Mouse (Mus musculus) spleen, adult 2 months (tissue): Measurements from ENCODE around the gene Casp9. TPM values are rescaled to one million over a fixed set of nuclear protein-coding genes. Genes with fewer than 3 reads are reported as not detected.

ENCODE experiments used
- DNase-seq, 2 experiments: peaks; one replicate each; pipeline versions ENCODE4 v3.0.0 to v3.0.0-alpha.2; 2012 to 2021; ENCODE audit warnings: low spot score in 2 of 2, low read depth in 1 of 2
- H3K27ac ChIP-seq: fragments of 200-500 bp; 2 replicates; pipeline ENCODE4 v1.5.1; 2012; ENCODE audit warnings: low read length, inconsistent platforms; ENCODE audit not compliant: insufficient read depth
- H3K27me3 ChIP-seq: fragments of 200-500 bp; 2 replicates; pipeline ENCODE4 v1.6.1; 2012; ENCODE audit warnings: mild to moderate bottlenecking, moderate library complexity, low read length, inconsistent platforms; ENCODE audit not compliant: control insufficient read depth, insufficient read depth
- H3K36me3 ChIP-seq: fragments of 200-500 bp; 2 replicates; pipeline ENCODE4 v1.6.1; 2012; ENCODE audit warnings: mild to moderate bottlenecking, low read length, inconsistent platforms; ENCODE audit not compliant: control insufficient read depth, insufficient read depth
- H3K4me1 ChIP-seq: fragments of 200-500 bp; 2 replicates; pipeline ENCODE4 v1.6.1; 2011; ENCODE audit warnings: inconsistent platforms; ENCODE audit not compliant: control insufficient read depth, insufficient read depth, insufficient read length
- H3K4me3 ChIP-seq: fragments of 200-500 bp; 2 replicates; pipeline ENCODE4 v1.5.1; 2011; ENCODE audit warnings: mild to moderate bottlenecking, inconsistent platforms; ENCODE audit not compliant: insufficient read depth, insufficient read length; ENCODE audit errors: extremely low read depth
- CTCF ChIP-seq: fragments of 200-500 bp; IDR thresholded peaks from 2 replicates; pipeline ENCODE4 v1.5.1; 2011; ENCODE audit warnings: mild to moderate bottlenecking, inconsistent platforms; ENCODE audit not compliant: insufficient read depth, insufficient read length, insufficient replicate concordance; ENCODE audit errors: extremely low read depth
- POLR2A ChIP-seq: fragments of 200-500 bp; IDR thresholded peaks from 2 replicates; pipeline ENCODE4 v1.6.1; 2011; ENCODE audit warnings: low read depth, low read length, inconsistent platforms
- WGBS: fragments of 180-500 bp; shearing (Covaris S2); methylation state at CpG from one replicate; pipeline ENCODE4 v1.1.7; 2018; 5-methylcytosine and 5-hydroxymethylcytosine counted together
- polyA plus RNA-seq: library from polyadenylated mRNA; depleted of rRNA; stranded (reverse); fragments of >200 nt; gene quantifications from 2 replicates; pipeline ENCODE4 v1.2.3, GENCODE M21; 2012; rRNA removed

Gene Casp9
- polyA plus RNA-seq, 1 experiment, result 18.4 TPM

GRCm38 (mm10) chr4:141861591-141862295 lies 68.3 kb downstream of the Casp9 start:
- no peak for DNase-seq

GRCm38 (mm10) chr4:141862867-141863266 lies 69.5 kb downstream of the Casp9 start:
- H3K4me1 ChIP-seq, result peaks cover 4% of the 10 kb centered on the region; the same call in 1 of the 2 replicates
- H3K4me3 ChIP-seq, result no peak overlapping the region
- no peak for TF ChIP-seq POLR2A
- TF ChIP-seq CTCF, result no peak
- DNase-seq, result no peak
- 87% methylated on average over 5 of the region's 5 CpGs for WGBS
- H3K27me3 ChIP-seq, result no peaks in the 10 kb centered on the region
- H3K27ac ChIP-seq, result no peak overlapping the region
- peaks cover 25% of the 10 kb centered on the region for H3K36me3 ChIP-seq

More at GRCm38 (mm10) chr4:141861591-141862295, 68.3 kb downstream of the Casp9 start:
- H3K4me1 ChIP-seq, result peaks cover 4% of the 10 kb centered on the region; the same call in 1 of the 2 replicates
- no peak for TF ChIP-seq CTCF
- no peak for TF ChIP-seq POLR2A
- no peak overlapping the region for H3K4me3 ChIP-seq
- peaks cover 25% of the 10 kb centered on the region for H3K36me3 ChIP-seq
- WGBS, result 53% methylated on average over 17 of the region's 17 CpGs
- H3K27me3 ChIP-seq, result no peaks in the 10 kb centered on the region
- peak overlapping the region; percentile 59; the same call in 1 of the 2 replicates for H3K27ac ChIP-seq

GRCm38 (mm10) chr4:141863726-141864280 lies 70.4 kb downstream of the Casp9 start:
- H3K27ac ChIP-seq, result no peak overlapping the region
- no peak for DNase-seq
- peaks cover 24% of the 10 kb centered on the region for H3K36me3 ChIP-seq
- H3K27me3 ChIP-seq, result no peaks in the 10 kb centered on the region
- WGBS, result 71% methylated on average over 7 of the region's 7 CpGs
- no peak overlapping the region for H3K4me3 ChIP-seq
- TF ChIP-seq POLR2A (no peak), CTCF (no peak)
- H3K4me1 ChIP-seq, result peaks cover 4% of the 10 kb centered on the region; the same call in 1 of the 2 replicates

- H3K27ac ChIP-seq, result no peak overlapping the region
- H3K4me3 ChIP-seq, result no peak overlapping the region
- WGBS, result 92% methylated on average over 8 of the region's 8 CpGs
- no peak for DNase-seq
- no peaks in the 10 kb centered on the region for H3K27me3 ChIP-seq
- TF ChIP-seq CTCF, result no peak
- TF ChIP-seq POLR2A, result no peak
- H3K36me3 ChIP-seq, result peaks cover 18% of the 10 kb centered on the region
- peaks cover 4% of the 10 kb centered on the region; the same call in 1 of the 2 replicates for H3K4me1 ChIP-seq
These were observed 71.1 kb downstream of the Casp9 start for GRCm38 (mm10) chr4:141864506-141864905.

GRCm38 (mm10) chr4:141865006-141865405 lies 71.6 kb downstream of the Casp9 start:
- Histone ChIP-seq H3K4me3 (no peak overlapping the region), H3K36me3 (peaks cover 13% of the 10 kb centered on the region), H3K27me3 (no peaks in the 10 kb centered on the region), H3K27ac (no peak overlapping the region), H3K4me1 (peaks cover 4% of the 10 kb centered on the region; the same call in 1 of the 2 replicates)
- no peak for DNase-seq
- TF ChIP-seq CTCF, result no peak
- no peak for TF ChIP-seq POLR2A
- WGBS, result 90% methylated on average over 5 of the region's 5 CpGs

Other genes with a start within 250 kb of the Casp9 start
- gene Fblim1, start 187.5 kb upstream of the Casp9 start, polyA plus RNA-seq, result 8.4 and 10.1 TPM in 2 replicates
- gene Tmem82, start 175.0 kb upstream of the Casp9 start, polyA plus RNA-seq, result 0.56 and 0.86 TPM in 2 replicates
- 0.34 and 0.43 TPM in 2 replicates for gene Slc25a34, start 169.8 kb upstream of the Casp9 start, polyA plus RNA-seq
- gene Plekhm2, start 128.7 kb upstream of the Casp9 start, polyA plus RNA-seq, result 48.1 and 51.6 TPM in 2 replicates
- gene Rsc1a1, start 108.0 kb upstream of the Casp9 start, polyA plus RNA-seq, result 4.4 and 9.2 TPM in 2 replicates
- gene Ddi2, start 70.2 kb upstream of the Casp9 start, polyA plus RNA-seq, result 8.7 and 15.9 TPM in 2 replicates
- 0.15 and 0.18 TPM in 2 replicates for gene Agmat, start 46.9 kb upstream of the Casp9 start, polyA plus RNA-seq
- gene Dnajc16, start 2.7 kb upstream of the Casp9 start, polyA plus RNA-seq, result 6.6 and 8.0 TPM in 2 replicates
- gene Cela2a, start 32.5 kb downstream of the Casp9 start, polyA plus RNA-seq, result 18,445 and 18,883 TPM in 2 replicates
- 84.6 and 1,887 TPM in 2 replicates for gene Ctrc, start 52.7 kb downstream of the Casp9 start, polyA plus RNA-seq
- 108 and 129 TPM in 2 replicates for gene Efhd2, start 81.3 kb downstream of the Casp9 start, polyA plus RNA-seq
- 0.12 and 0.21 TPM in 2 replicates for gene Fhad1, start 221.5 kb downstream of the Casp9 start, polyA plus RNA-seq